Mouse (Mus musculus) bone marrow, adult 2 months (tissue): ENCODE data around the gene Napb. TPM values are rescaled to one million over a fixed set of nuclear protein-coding genes. Genes with fewer than 3 reads are reported as not detected.

Source experiments
- H3K27ac ChIP-seq: fragments of 200-500 bp; 2 replicates; pipeline ENCODE4 v1.5.1; 2012; ENCODE audit warnings: low read depth, mild to moderate bottlenecking, control low read depth, inconsistent platforms, low read length; ENCODE audit not compliant: control insufficient read depth, poor library complexity, insufficient read depth
- H3K4me1 ChIP-seq: fragments of 200-500 bp; 2 replicates; pipeline ENCODE4 v1.6.1; 2011; ENCODE audit warnings: low read length; ENCODE audit not compliant: control insufficient read depth, insufficient read depth
- H3K4me3 ChIP-seq: fragments of 200-500 bp; replicated peaks from 2 replicates; pipeline ENCODE3; 2011; ENCODE audit warnings: mild to moderate bottlenecking, low read depth, low read length, control low read depth; ENCODE audit not compliant: control insufficient read depth
- CTCF ChIP-seq: fragments of 200-500 bp; IDR thresholded peaks from 2 replicates; pipeline ENCODE4 v1.5.1; 2011; ENCODE audit warnings: low read length, control low read depth; ENCODE audit not compliant: control insufficient read depth, insufficient read depth
- POLR2A ChIP-seq: fragments of 200-500 bp; IDR thresholded peaks from 2 replicates; pipeline ENCODE4 v1.6.1; 2011; ENCODE audit warnings: low read depth, mild to moderate bottlenecking, control low read depth, low read length, borderline replicate concordance; ENCODE audit not compliant: control insufficient read depth
- WGBS: fragments of 180-500 bp; shearing (Covaris S2); methylation state at CpG from one replicate; pipeline ENCODE4 v1.1.7; 2018; 5-methylcytosine and 5-hydroxymethylcytosine counted together
- polyA plus RNA-seq: library from polyadenylated mRNA; stranded (reverse); fragments of >200 nt; gene quantifications from 2 replicates; pipeline ENCODE4 v1.2.4, GENCODE M21; 2011; ENCODE audit warnings: low replicate concordance; ENCODE audit not compliant: missing spikeins, insufficient read depth, insufficient read length

Gene Napb
- polyA plus RNA-seq, 1 experiment, result 0.70 TPM

DNA sequence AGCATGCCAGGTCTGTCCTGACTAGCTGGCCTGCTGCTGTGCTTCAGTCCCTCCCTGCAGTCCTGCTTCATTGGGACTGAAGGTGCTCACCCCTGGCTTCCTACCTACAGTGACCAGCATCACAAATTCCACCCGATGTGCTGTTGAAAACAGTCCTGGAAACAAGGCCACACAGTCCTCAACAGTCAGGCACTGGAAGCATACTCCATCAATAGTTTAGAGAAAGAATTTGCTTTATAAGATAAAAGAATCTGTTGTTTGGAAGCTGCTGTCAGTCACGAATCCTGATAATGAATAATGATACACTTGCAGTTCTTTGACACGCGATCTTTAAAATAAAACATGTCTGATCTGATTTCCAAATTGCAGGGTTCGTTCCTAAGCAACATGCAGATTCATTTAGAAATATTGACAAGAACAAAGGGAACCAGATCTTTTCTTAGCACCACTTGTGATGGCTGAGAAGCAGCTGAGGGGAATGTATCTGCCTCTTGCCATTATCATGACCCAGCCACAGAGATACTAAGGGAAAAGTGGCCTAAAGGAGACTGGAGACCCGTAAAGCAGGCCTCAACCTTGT, 87.8 kb downstream of the Napb start:
- no peak overlapping the region for H3K27ac ChIP-seq
- H3K4me3 ChIP-seq, result no peak overlapping the region
- TF ChIP-seq POLR2A, result no peak
- no peak for TF ChIP-seq CTCF
- H3K4me1 ChIP-seq, result no peaks in the 10 kb centered on the region
- WGBS, result 85% methylated on average over 6 of the region's 6 CpGs

Other genes with a start within 250 kb of the Napb start
- 28.2 and 36.9 TPM in 2 replicates for gene Nxt1, start 59.9 kb downstream of the Napb start, polyA plus RNA-seq
- gene Gzf1, start 51.4 kb downstream of the Napb start, polyA plus RNA-seq, result 5.1 and 8.5 TPM in 2 replicates
- gene Cstl1, start 17.9 kb upstream of the Napb start, polyA plus RNA-seq, result not detected in 2 replicates
- gene Cst11, start 39.0 kb upstream of the Napb start, polyA plus RNA-seq, result not detected in 2 replicates
- gene 8030411F24Rik, start 49.5 kb upstream of the Napb start, polyA plus RNA-seq, result not detected in 2 replicates
- not detected in 2 replicates for gene Cst12, start 56.9 kb upstream of the Napb start, polyA plus RNA-seq
- gene Cst8, start 66.3 kb upstream of the Napb start, polyA plus RNA-seq, result not detected in 2 replicates
- gene Cst13, start 87.6 kb upstream of the Napb start, polyA plus RNA-seq, result not detected in 2 replicates
- gene Cst9, start 102.7 kb upstream of the Napb start, polyA plus RNA-seq, result not detected in 2 replicates
- not detected in 2 replicates for gene 9230104L09Rik, start 132.6 kb upstream of the Napb start, polyA plus RNA-seq
- 125 and 201 TPM in 2 replicates for gene Cst3, start 143.2 kb upstream of the Napb start, polyA plus RNA-seq